Mouse (Mus musculus) small intestine, adult 2 months (tissue): ENCODE measurements around the gene Bbx. TPM values are rescaled to one million over a fixed set of nuclear protein-coding genes. Genes with fewer than 3 reads are reported as not detected.

Source experiments
- H3K27ac ChIP-seq: fragments of 200-500 bp; 2 replicates; pipeline ENCODE4 v1.5.1; 2012; ENCODE audit warnings: low read depth, low read length, control low read depth, inconsistent platforms; ENCODE audit not compliant: insufficient read depth
- H3K27me3 ChIP-seq: fragments of 200-500 bp; 2 replicates; pipeline ENCODE4 v1.6.1; 2012; ENCODE audit warnings: mild to moderate bottlenecking, moderate library complexity, low read length, inconsistent platforms; ENCODE audit not compliant: control insufficient read depth, insufficient read depth
- H3K36me3 ChIP-seq: fragments of 200-500 bp; 2 replicates; pipeline ENCODE4 v1.6.1; 2012; ENCODE audit warnings: mild to moderate bottlenecking, low read length, control low read depth, inconsistent platforms; ENCODE audit not compliant: control insufficient read depth, insufficient read depth
- H3K4me1 ChIP-seq: fragments of 200-500 bp; 2 replicates; pipeline ENCODE4 v1.6.1; 2012; ENCODE audit warnings: low read length, inconsistent platforms, mixed read lengths; ENCODE audit not compliant: control insufficient read depth, insufficient read depth, insufficient read length
- H3K4me3 ChIP-seq: fragments of 200-500 bp; 2 replicates; pipeline ENCODE4 v1.5.1; 2012; ENCODE audit warnings: low read depth, mild to moderate bottlenecking, control low read depth, inconsistent platforms, low read length, moderate library complexity
- CTCF ChIP-seq: fragments of 200-500 bp; IDR thresholded peaks from 2 replicates; pipeline ENCODE4 v1.5.1; 2012; ENCODE audit warnings: low read depth, mild to moderate bottlenecking, control low read depth, inconsistent platforms, low read length, moderate library complexity, mixed read lengths; ENCODE audit not compliant: insufficient replicate concordance, insufficient read length; ENCODE audit errors: extremely low read depth
- POLR2A ChIP-seq: fragments of 200-500 bp; IDR thresholded peaks from 2 replicates; pipeline ENCODE4 v1.6.1; 2012; ENCODE audit warnings: low read depth, mild to moderate bottlenecking, control low read depth, inconsistent platforms, low read length, moderate library complexity
- WGBS: fragments of 180-500 bp; shearing (Covaris S2); methylation state at CpG from one replicate; pipeline ENCODE4 v1.1.7; 2018; 5-methylcytosine and 5-hydroxymethylcytosine counted together
- polyA plus RNA-seq: library from polyadenylated mRNA; depleted of rRNA; stranded (reverse); fragments of >200 nt; gene quantifications from 2 replicates; pipeline ENCODE4 v1.2.3, GENCODE M21; 2012

Bbx gene
- polyA plus RNA-seq, 1 experiment: 1.7 TPM

DNA sequence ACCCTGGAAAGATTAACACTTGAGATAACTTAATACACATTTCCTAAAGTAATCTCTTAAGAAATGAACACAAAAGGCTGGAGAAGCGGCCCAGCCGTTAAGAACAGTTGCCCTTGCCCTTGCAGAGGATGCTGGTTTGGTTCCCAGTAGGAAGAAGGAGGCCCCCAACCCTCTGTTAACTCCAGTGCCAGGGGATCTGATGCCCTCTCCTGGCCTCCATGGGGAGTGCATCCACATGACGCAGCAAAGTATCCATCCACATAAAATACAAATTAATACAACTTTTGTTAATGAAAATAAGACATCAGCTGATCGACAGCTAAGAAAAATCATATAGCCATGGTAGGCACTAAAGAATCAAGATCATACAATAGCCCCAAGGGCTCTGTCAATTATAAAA lies 33.6 kb downstream of the Bbx start:
- Histone ChIP-seq H3K4me1 (no peaks in the 10 kb centered on the region), H3K27ac (no peak overlapping the region), H3K4me3 (no peak overlapping the region), H3K36me3 (no peaks in the 10 kb centered on the region), H3K27me3 (no peaks in the 10 kb centered on the region)
- TF ChIP-seq CTCF: peak; percentile 25; the same call in 1 of the 2 replicates
- TF ChIP-seq POLR2A: no peak
- WGBS: 91% methylated on average over 4 of the region's 4 CpGs

- no peaks in the 10 kb centered on the region for H3K27me3 ChIP-seq
- no peak overlapping the region for H3K4me3 ChIP-seq
- WGBS: 71% methylated on average over 6 of the region's 6 CpGs
- no peak overlapping the region for H3K27ac ChIP-seq
- H3K4me1 ChIP-seq: no peaks in the 10 kb centered on the region
- TF ChIP-seq POLR2A (no peak), CTCF (no peak)
- no peaks in the 10 kb centered on the region for H3K36me3 ChIP-seq
Observed at GRCm38 (mm10) chr16:50395928-50396612, 36.1 kb downstream of the Bbx start.

- Histone ChIP-seq H3K4me1 (no peaks in the 10 kb centered on the region), H3K27ac (no peak overlapping the region), H3K36me3 (no peaks in the 10 kb centered on the region), H3K4me3 (no peak overlapping the region), H3K27me3 (no peaks in the 10 kb centered on the region)
- TF ChIP-seq CTCF (no peak), POLR2A (no peak)
- 70% methylated on average over 3 of the region's 3 CpGs for WGBS
Observed at GRCm38 (mm10) chr16:50388499-50388898, 43.7 kb downstream of the Bbx start.

GRCm38 (mm10) chr16:50383541-50383940 lies 48.6 kb downstream of the Bbx start:
- Histone ChIP-seq H3K27me3 (no peaks in the 10 kb centered on the region), H3K4me3 (no peak overlapping the region), H3K27ac (no peak overlapping the region), H3K4me1 (no peaks in the 10 kb centered on the region), H3K36me3 (no peaks in the 10 kb centered on the region)
- TF ChIP-seq CTCF (no peak), POLR2A (no peak)
- 92% methylated on average over 8 of the region's 8 CpGs for WGBS

GRCm38 (mm10) chr16:50381351-50381746 lies 50.8 kb downstream of the Bbx start:
- H3K4me3 ChIP-seq: no peak overlapping the region
- TF ChIP-seq CTCF: no peak
- TF ChIP-seq POLR2A: no peak
- H3K4me1 ChIP-seq: no peaks in the 10 kb centered on the region
- H3K27ac ChIP-seq: no peak overlapping the region
- no peaks in the 10 kb centered on the region for H3K27me3 ChIP-seq
- H3K36me3 ChIP-seq: no peaks in the 10 kb centered on the region
- 70% methylated on average over 7 of the region's 7 CpGs for WGBS

GRCm38 (mm10) chr16:50380682-50381350 lies 51.4 kb downstream of the Bbx start:
- TF ChIP-seq CTCF: peak; percentile 35; the same call in 1 of the 2 replicates
- TF ChIP-seq POLR2A: no peak
- Histone ChIP-seq H3K4me3 (no peak overlapping the region), H3K4me1 (no peaks in the 10 kb centered on the region), H3K27me3 (no peaks in the 10 kb centered on the region), H3K36me3 (no peaks in the 10 kb centered on the region), H3K27ac (no peak overlapping the region)
- WGBS: 60% methylated on average over 10 of the region's 10 CpGs

DNA sequence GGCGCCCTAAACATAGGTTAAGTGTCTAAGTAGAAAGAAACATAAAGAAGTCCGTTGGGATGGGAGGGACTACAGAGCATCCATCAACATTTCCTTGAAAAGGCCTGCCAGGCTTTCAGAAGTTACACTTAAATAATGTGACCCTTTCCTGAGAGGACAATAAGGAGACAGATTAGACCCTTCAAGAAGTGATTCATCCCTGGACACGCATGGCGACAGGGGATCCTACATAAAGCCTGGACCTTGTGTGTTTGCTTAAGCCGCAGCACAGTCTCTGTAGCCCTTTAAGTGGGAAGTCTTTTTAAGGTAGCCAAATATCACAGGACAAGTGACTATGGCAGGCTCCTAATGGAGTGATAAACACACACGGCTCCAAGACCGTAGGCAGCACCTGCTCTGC lies 52.0 kb downstream of the Bbx start:
- WGBS: 77% methylated on average over 7 of the region's 7 CpGs
- Histone ChIP-seq H3K4me1 (no peaks in the 10 kb centered on the region), H3K36me3 (no peaks in the 10 kb centered on the region), H3K27me3 (no peaks in the 10 kb centered on the region), H3K4me3 (no peak overlapping the region), H3K27ac (no peak overlapping the region)
- TF ChIP-seq POLR2A (no peak), CTCF (no peak)
